Mouse (Mus musculus) limb, embryonic 14.5 days (tissue): ENCODE results near the gene Copz2. TPM values are rescaled to one million over a fixed set of nuclear protein-coding genes. Genes with fewer than 3 reads are reported as not detected.

Source experiments
- ATAC-seq: fragments of 200-750 bp; cut with Nextera tagmentation; 2 replicates; pipeline ENCODE4 v1.8.0; 2017; ENCODE audit warnings: low read depth, moderate number of reproducible peaks, moderate TSS enrichment; ENCODE audit not compliant: low FRiP score
- DNase-seq: peaks from one replicate; pipeline ENCODE4 v3.0.0-alpha.2; 2015; ENCODE audit warnings: low spot score
- H3K27ac ChIP-seq: fragments of 300-500 bp; sonication (generic); replicated peaks from 2 replicates; pipeline ENCODE4 v1.5.1; 2014; ENCODE audit warnings: low read depth, mild to moderate bottlenecking, low read length, moderate library complexity, mixed read lengths
- H3K27me3 ChIP-seq: fragments of 300-500 bp; sonication (generic); 2 replicates; pipeline ENCODE4 v1.6.1; 2014; ENCODE audit warnings: low read length, mixed read lengths; ENCODE audit not compliant: control insufficient read depth, insufficient read depth
- H3K36me3 ChIP-seq: fragments of 300-500 bp; sonication (generic); 2 replicates; pipeline ENCODE4 v1.6.1; 2014; ENCODE audit warnings: mild to moderate bottlenecking, low read length, moderate library complexity, mixed read lengths; ENCODE audit not compliant: control insufficient read depth, insufficient read depth
- H3K4me1 ChIP-seq: fragments of 300-500 bp; sonication (generic); 2 replicates; pipeline ENCODE4 v1.6.1; 2014; ENCODE audit warnings: antibody characterized with exemption, low read length, mixed read lengths; ENCODE audit not compliant: control insufficient read depth, insufficient read depth
- H3K4me2 ChIP-seq: fragments of 300-500 bp; sonication (generic); replicated peaks from 2 replicates; pipeline ENCODE4 v1.6.1; 2014; ENCODE audit warnings: low read depth, mild to moderate bottlenecking, low read length, moderate library complexity; ENCODE audit not compliant: severe bottlenecking
- H3K4me3 ChIP-seq: fragments of 300-500 bp; sonication (generic); replicated peaks from 2 replicates; pipeline ENCODE4 v1.5.1; 2014; ENCODE audit warnings: low read length
- H3K9ac ChIP-seq: fragments of 300-500 bp; sonication (generic); 2 replicates; pipeline ENCODE4 v1.6.1; 2014; ENCODE audit warnings: mild to moderate bottlenecking, low read depth, low read length, moderate library complexity; ENCODE audit not compliant: severe bottlenecking
- H3K9me3 ChIP-seq: fragments of 300-500 bp; sonication (generic); 2 replicates; pipeline ENCODE4 v1.6.1; 2016; ENCODE audit warnings: low read length; ENCODE audit not compliant: control insufficient read depth
- POLR2A ChIP-seq: fragments of 200-500 bp; IDR thresholded peaks from 2 replicates; pipeline ENCODE4 v1.8.0; 2012; ENCODE audit warnings: inconsistent platforms, mild to moderate bottlenecking, moderate library complexity, borderline replicate concordance; ENCODE audit not compliant: insufficient read depth, insufficient read length; ENCODE audit errors: extremely low read depth
- WGBS: fragments of 180-500 bp; shearing (Covaris S2); extraction: QIAGEN DNeasy Blood & Tissue Kit; methylation state at CpG from one replicate; pipeline ENCODE4 v1.1.7; 2014; 5-methylcytosine and 5-hydroxymethylcytosine counted together
- polyA plus RNA-seq, 2 experiments: library from polyadenylated mRNA; depleted of rRNA in 1 of 2; stranded (reverse) in 1 of 2; unstranded in 1 of 2; fragments of >200 nt; fragmentation: Nextera tagmentation in 1 of 2; extraction: Ambion mirVana in 1 of 2; gene quantifications; 2 replicates each; pipeline versions ENCODE4 v1.2.1 to v1.2.3; 2012 to 2014

Gene Copz2
- polyA plus RNA-seq, 2 experiments = 141 to 210 TPM

GRCm38 (mm10) chr11:96813455-96813854 lies 36.2 kb upstream of the Copz2 start:
- H3K4me2 ChIP-seq = no peak overlapping the region
- H3K9ac ChIP-seq = no peak overlapping the region
- H3K4me3 ChIP-seq = no peak overlapping the region
- H3K36me3 ChIP-seq = peaks cover 86% of the 10 kb centered on the region
- H3K27me3 ChIP-seq = no peaks in the 10 kb centered on the region
- TF ChIP-seq POLR2A = no peak
- no peaks in the 10 kb centered on the region for H3K4me1 ChIP-seq
- no peak for DNase-seq
- no peaks in the 10 kb centered on the region for H3K9me3 ChIP-seq
- no peak for ATAC-seq
- 89% methylated on average over 4 of the region's 4 CpGs for WGBS
- no peak overlapping the region for H3K27ac ChIP-seq

GRCm38 (mm10) chr11:96813920-96814319 lies 35.8 kb upstream of the Copz2 start:
- H3K9ac ChIP-seq = no peak overlapping the region
- WGBS = 88% methylated on average over 5 of the region's 5 CpGs
- TF ChIP-seq POLR2A = no peak
- H3K4me1 ChIP-seq = no peaks in the 10 kb centered on the region
- ATAC-seq (no peak), DNase-seq (no peak)
- H3K9me3 ChIP-seq = no peaks in the 10 kb centered on the region
- peaks cover 86% of the 10 kb centered on the region for H3K36me3 ChIP-seq
- no peak overlapping the region for H3K4me3 ChIP-seq
- no peak overlapping the region for H3K27ac ChIP-seq
- H3K4me2 ChIP-seq = no peak overlapping the region
- H3K27me3 ChIP-seq = no peaks in the 10 kb centered on the region

DNA sequence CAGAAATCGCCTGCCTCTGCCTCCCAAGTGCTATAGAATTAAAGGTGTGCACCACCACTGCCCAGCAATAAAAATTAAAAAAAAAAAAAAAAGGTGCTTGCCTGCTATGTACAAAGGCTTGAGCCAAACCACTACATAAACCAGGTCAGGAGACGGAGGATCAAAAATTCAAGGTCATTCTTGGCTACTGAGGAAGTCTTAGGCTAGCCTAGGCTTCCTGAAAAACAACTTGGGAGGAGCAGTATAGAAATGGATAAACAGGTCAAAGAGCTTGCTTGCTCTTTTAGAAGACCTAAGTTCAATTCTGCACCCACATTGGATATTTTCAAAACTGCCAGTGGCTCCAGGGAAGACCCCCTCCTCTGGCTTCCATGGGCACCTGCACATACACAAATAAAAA lies 35.2 kb upstream of the Copz2 start:
- Histone ChIP-seq H3K36me3 (peaks cover 86% of the 10 kb centered on the region), H3K27ac (no peak overlapping the region), H3K4me3 (no peak overlapping the region), H3K27me3 (no peaks in the 10 kb centered on the region), H3K4me2 (no peak overlapping the region), H3K9me3 (no peaks in the 10 kb centered on the region), H3K9ac (no peak overlapping the region), H3K4me1 (no peaks in the 10 kb centered on the region)
- ATAC-seq (no peak), DNase-seq (no peak)
- 85% methylated on average over 2 of the region's 2 CpGs for WGBS
- TF ChIP-seq POLR2A = no peak

DNA sequence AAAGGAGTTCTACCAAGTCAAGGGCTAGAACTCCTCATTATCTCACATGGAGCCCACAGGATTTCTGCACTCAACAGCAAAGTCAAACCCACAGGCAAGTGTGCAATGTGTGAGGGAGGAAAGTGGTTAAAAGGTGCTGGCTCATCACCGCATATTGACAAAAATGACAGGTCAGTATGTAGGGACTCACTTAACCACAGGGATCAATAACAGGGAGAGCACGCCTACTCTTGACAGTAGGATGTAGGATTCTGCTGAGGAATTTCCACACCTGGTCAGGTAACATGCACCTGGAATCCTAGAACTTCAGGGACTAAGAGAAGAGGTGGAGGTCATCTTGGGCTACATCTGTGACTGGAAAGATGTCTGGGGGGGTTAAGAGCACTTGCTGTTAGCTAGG lies 33.8 kb upstream of the Copz2 start:
- Histone ChIP-seq H3K4me3 (no peak overlapping the region), H3K36me3 (peaks cover 88% of the 10 kb centered on the region), H3K27me3 (no peaks in the 10 kb centered on the region), H3K4me2 (no peak overlapping the region), H3K4me1 (no peaks in the 10 kb centered on the region), H3K9ac (no peak overlapping the region), H3K9me3 (no peaks in the 10 kb centered on the region), H3K27ac (no peak overlapping the region)
- 95% methylated on average over 2 of the region's 2 CpGs for WGBS
- DNase-seq = no peak
- no peak for ATAC-seq
- no peak for TF ChIP-seq POLR2A

GRCm38 (mm10) chr11:96816494-96816893 lies 33.2 kb upstream of the Copz2 start:
- DNase-seq = no peak
- no peak overlapping the region for H3K4me3 ChIP-seq
- no peak for TF ChIP-seq POLR2A
- no peak for ATAC-seq
- no peak overlapping the region for H3K9ac ChIP-seq
- H3K27me3 ChIP-seq = no peaks in the 10 kb centered on the region
- H3K4me2 ChIP-seq = no peak overlapping the region
- peaks cover 88% of the 10 kb centered on the region for H3K36me3 ChIP-seq
- 92% methylated on average over 1 of the region's 1 CpGs for WGBS
- H3K27ac ChIP-seq = no peak overlapping the region
- no peaks in the 10 kb centered on the region for H3K4me1 ChIP-seq
- no peaks in the 10 kb centered on the region for H3K9me3 ChIP-seq

GRCm38 (mm10) chr11:96816979-96817378 lies 32.7 kb upstream of the Copz2 start:
- no peak overlapping the region for H3K27ac ChIP-seq

More at GRCm38 (mm10) chr11:96816979-96817378, 32.7 kb upstream of the Copz2 start:
- TF ChIP-seq POLR2A = no peak
- H3K9ac ChIP-seq = no peak overlapping the region
- H3K4me1 ChIP-seq = no peaks in the 10 kb centered on the region
- no peak overlapping the region for H3K4me3 ChIP-seq
- H3K27me3 ChIP-seq = no peaks in the 10 kb centered on the region
- H3K4me2 ChIP-seq = no peak overlapping the region
- peaks cover 88% of the 10 kb centered on the region for H3K36me3 ChIP-seq
- DNase-seq (no peak), ATAC-seq (no peak)
- no peaks in the 10 kb centered on the region for H3K9me3 ChIP-seq
- 81% methylated on average over 5 of the region's 5 CpGs for WGBS
